Mouse (Mus musculus): Measurements from ENCODE around the gene D11Wsu47e. TPM values are rescaled to one million over a fixed set of nuclear protein-coding genes. Genes with fewer than 3 reads are reported as not detected.

D11Wsu47e gene
- polyA plus RNA-seq (2017; shearing (Covaris generic)), result 24.1 TPM

DNA sequence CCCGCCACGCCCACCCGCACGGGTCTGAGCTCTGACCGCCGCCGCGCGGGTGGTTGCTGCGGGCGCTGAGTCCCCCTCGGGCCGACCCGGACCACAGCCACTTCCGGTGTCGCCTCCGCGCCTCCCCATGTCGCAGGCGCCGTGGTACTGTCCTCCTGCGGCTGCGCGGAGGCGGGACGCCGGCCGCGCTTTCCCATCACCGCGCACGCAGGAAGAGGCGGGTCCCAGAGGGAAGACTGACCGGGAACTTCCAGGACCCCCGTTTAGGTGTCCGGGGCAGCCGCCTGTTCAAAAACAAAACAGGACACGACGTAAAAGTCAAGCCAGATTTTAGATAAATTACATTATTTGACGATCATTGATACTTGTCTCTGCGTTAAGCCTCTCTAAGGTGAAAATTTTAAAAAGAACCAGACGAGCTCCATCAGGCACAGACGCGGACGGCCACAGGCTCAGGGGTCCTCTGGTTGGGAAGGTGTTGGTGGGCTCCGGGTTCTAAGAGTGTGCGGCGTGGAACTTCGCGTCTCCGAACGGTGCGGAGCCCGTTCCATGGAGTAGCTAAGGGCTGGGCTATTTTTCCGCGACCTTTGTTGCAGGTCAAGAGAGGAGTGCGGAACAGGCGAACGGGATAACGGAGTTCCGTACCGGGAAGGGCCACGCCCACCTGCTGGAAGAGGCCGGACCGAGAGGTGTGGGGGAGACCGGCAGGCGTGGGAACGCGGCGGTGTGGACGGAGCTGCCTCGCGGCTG lies at the start of gene D11Wsu47e, which contains the start of gene Fam104a:
TSS of gene D11Wsu47e (plus strand) at position 456 of the 750 bp plus-strand sequence.
TSS of gene Fam104a (minus strand) at position 199 of the 750 bp plus-strand sequence.

DNA sequence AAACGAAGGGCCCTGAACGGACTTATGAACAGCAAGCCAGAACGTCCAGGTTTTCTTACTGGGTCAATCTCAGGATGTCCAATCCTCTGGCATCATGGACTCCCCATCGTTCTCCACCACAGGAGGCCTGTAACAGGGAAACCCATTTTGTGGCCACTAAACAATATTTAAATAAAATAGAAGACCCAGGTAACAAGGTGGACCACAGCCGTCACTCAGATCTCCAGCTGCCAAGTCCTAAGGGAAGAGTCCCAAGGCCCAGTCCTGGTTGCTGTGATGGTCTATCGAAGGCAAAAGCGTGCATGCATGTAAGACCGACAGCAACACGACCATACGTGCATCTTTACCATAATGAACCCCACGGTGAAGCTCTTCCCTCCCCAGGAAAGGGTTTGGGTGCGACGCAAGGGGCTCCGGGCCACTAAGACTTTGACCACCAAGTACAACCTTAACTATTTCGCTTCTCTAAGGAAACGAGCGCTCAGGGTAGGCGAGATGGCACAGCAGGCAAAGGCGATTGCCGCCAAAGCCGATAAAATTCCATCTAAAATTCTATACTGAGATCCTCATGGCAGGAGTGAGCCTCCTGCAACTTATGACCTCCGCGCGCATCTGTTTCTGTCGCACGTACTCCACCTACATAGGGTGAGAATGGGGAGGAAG lies 35.4 kb upstream of the D11Wsu47e start, which contains the start of gene Cog1:
TSS of gene Cog1 (plus strand) at position 480 of the 663 bp plus-strand sequence.

DNA sequence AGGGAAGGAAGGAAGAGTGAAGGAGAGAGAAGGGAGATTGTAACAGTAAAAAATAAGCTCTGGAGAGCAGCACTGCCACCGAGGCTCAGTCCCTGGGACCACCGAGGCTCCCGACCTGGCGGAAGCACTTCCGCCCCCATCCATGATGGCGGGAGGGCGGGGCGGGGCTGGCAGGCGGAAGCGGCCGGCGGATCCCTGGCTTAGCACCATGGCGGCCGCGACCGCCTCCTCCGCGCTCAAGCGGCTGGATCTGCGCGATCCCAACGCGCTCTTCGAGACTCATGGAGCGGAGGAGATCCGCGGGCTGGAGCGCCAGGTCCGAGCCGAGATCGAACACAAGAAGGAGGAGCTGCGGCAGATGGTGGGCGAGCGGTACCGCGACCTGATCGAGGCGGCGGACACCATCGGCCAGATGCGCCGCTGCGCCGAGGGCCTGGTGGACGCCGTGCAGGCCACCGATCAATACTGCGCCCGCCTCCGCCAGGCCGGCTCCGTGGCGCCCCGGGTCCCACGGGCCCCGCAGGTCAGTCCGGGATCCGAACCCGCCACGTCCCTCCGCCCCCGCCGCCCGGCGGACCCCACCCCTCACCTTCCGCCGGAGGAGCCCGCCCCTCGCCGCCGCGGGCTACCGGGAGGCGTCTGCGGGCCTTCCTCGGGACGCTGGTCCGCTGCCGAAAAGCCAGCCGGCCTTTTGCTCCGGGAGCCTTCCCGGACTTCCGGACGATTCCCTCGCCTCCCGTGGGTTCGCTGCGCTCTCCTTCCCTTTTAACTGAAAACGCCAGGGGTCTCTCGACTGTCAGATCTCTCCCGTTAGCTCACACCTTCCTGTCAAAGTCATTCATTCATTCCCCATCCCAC lies 34.6 kb upstream of the D11Wsu47e start, which contains the start of gene Slc39a11:
TSS of gene Slc39a11 (minus strand) at position 727 of the 858 bp plus-strand sequence.

DNA sequence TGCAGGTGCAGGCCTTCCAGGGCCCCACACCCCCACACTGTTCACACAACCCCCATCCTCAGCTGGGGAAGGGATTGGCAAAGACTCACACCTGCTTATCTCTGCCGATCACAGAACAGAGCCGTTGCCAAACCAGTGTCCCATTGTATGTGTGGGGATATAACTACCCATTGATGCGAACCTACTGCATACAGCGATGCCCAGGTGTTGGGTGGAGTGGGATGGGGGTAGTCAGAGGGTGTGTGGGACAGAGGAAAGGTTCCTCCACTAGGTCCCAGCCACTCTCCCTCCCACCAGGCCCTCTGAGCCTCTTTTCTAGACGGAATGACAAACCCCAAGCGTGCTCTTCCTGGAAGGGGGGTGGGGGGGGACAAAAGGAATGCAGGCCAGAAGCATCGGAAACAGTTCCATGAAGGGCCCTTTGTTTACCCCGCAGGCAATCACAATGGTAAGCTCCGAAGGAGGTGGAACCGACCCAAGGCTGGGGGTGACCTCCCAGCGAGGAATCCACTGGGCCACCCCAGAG lies 25.6 kb downstream of the D11Wsu47e start, which contains the start of gene Cpsf4l:
TSS of gene Cpsf4l (minus strand) at position 287 of the 526 bp plus-strand sequence.

Other genes starting within 250 kb of the D11Wsu47e start
- not detected for gene Sstr2, start 65.1 kb upstream of the D11Wsu47e start, polyA plus RNA-seq (2017; shearing (Covaris generic))
- 22.2 TPM for gene Cog1, start 35.2 kb upstream of the D11Wsu47e start, polyA plus RNA-seq (2017; shearing (Covaris generic))
- gene Slc39a11, start 34.3 kb upstream of the D11Wsu47e start, polyA plus RNA-seq (2017; shearing (Covaris generic)), result 31.6 TPM
- 16.6 TPM for gene Fam104a, start 257 bp upstream of the D11Wsu47e start, polyA plus RNA-seq (2017; shearing (Covaris generic))
- not detected for gene Cpsf4l, start 25.6 kb downstream of the D11Wsu47e start, polyA plus RNA-seq (2017; shearing (Covaris generic))
- 8.5 TPM for gene Cdc42ep4, start 67.5 kb downstream of the D11Wsu47e start, polyA plus RNA-seq (2017; shearing (Covaris generic))

Data from activated CD4-positive, CD25-positive, alpha-beta regulatory T cell, adult 9 weeks (primary cell).